Mouse (Mus musculus) megakaryocyte, embryonic 14.5 days (primary cell): ENCODE data around the gene Stk32c.

Experiments
- FLI1 ChIP-seq: IDR thresholded peaks from 2 replicates; pipeline ENCODE4 v1.6.1; 2012; ENCODE audit warnings: low read length, inconsistent platforms, mixed read lengths
- GATA1 ChIP-seq: IDR thresholded peaks from 3 replicates; pipeline ENCODE4 v1.6.1; 2012; ENCODE audit warnings: mixed read lengths, low read length, inconsistent platforms, borderline replicate concordance

DNA sequence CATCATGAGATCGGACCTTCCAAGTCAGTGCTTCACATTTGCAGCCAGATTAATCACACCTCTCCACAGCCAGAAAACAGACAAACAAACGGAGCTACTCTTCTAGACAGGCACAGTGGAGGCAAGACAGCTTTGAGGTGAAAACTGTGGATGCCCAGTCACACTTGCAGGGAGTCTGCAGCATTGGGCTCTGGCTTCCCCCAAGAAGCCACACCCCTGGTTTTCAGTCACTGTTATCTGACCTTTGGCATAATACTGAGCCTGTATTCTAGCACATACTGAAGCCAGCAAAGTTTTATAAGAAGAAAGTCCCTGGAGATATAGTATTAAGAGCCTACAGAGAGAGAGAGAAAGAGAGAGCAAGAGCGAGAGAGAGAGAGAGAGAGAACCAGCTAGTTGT lies 26.3 kb upstream of the Stk32c start:
- no peak for TF ChIP-seq GATA1
- no peak for TF ChIP-seq FLI1
